Mouse (Mus musculus) midbrain, embryonic 13.5 days (tissue): Measurements from ENCODE around the gene Cul1. TPM values are rescaled to one million over a fixed set of nuclear protein-coding genes. Genes with fewer than 3 reads are reported as not detected.
A peak's percentile ranks its signal among the peaks of the same experiment; 100 is the strongest.

Experiments used
- ATAC-seq: fragments of 200-750 bp; cut with Nextera tagmentation; 2 replicates; pipeline ENCODE4 v1.8.0; 2017; ENCODE audit warnings: mild to moderate bottlenecking, moderate TSS enrichment, moderate library complexity
- H3K27ac ChIP-seq: fragments of 300-500 bp; sonication (generic); 2 replicates; pipeline ENCODE4 v1.5.1; 2015; ENCODE audit warnings: inconsistent platforms, mild to moderate bottlenecking, moderate library complexity
- H3K27me3 ChIP-seq: fragments of 300-500 bp; sonication (generic); 2 replicates; pipeline ENCODE4 v1.6.1; 2015; ENCODE audit warnings: mild to moderate bottlenecking, inconsistent platforms
- H3K36me3 ChIP-seq: fragments of 300-500 bp; sonication (generic); 2 replicates; pipeline ENCODE4 v1.6.1; 2015; ENCODE audit warnings: mild to moderate bottlenecking, inconsistent platforms
- H3K4me1 ChIP-seq: fragments of 300-500 bp; sonication (generic); replicated peaks from 2 replicates; pipeline ENCODE4 v1.6.1; 2015; ENCODE audit warnings: inconsistent platforms
- H3K4me2 ChIP-seq: fragments of 300-500 bp; sonication (generic); replicated peaks from 2 replicates; pipeline ENCODE4 v1.6.1; 2015; ENCODE audit warnings: moderate library complexity, mild to moderate bottlenecking, inconsistent platforms
- H3K4me3 ChIP-seq: fragments of 300-500 bp; sonication (generic); replicated peaks from 2 replicates; pipeline ENCODE4 v1.5.1; 2015; ENCODE audit warnings: mild to moderate bottlenecking, inconsistent platforms
- H3K9ac ChIP-seq: fragments of 300-500 bp; sonication (generic); replicated peaks from 2 replicates; pipeline ENCODE4 v1.6.1; 2015; ENCODE audit warnings: mild to moderate bottlenecking, inconsistent platforms
- H3K9me3 ChIP-seq: fragments of 300-500 bp; sonication (generic); 2 replicates; pipeline ENCODE4 v1.6.1; 2016; ENCODE audit warnings: mild to moderate bottlenecking, inconsistent platforms
- WGBS: fragments of 180-500 bp; shearing (Covaris S2); methylation state at CpG from one replicate; pipeline ENCODE4 v1.1.7; 2015; 5-methylcytosine and 5-hydroxymethylcytosine counted together
- polyA plus RNA-seq: library from polyadenylated mRNA; unstranded; fragments of >200 nt; fragmentation: Nextera tagmentation; extraction: Ambion mirVana; gene quantifications from 2 replicates; pipeline ENCODE4 v1.2.1, GENCODE M21; 2015

Gene Cul1
- polyA plus RNA-seq, 1 experiment from 2014 or later = 138 TPM

GRCm38 (mm10) chr6:47453522-47454130, 428 bp downstream of the Cul1 start:
- no peaks in the 10 kb centered on the region for H3K9me3 ChIP-seq
- H3K4me2 ChIP-seq = peak overlapping the region; percentile 76
- H3K9ac ChIP-seq = peak overlapping the region; percentile 99
- ATAC-seq = peak; percentile 79
- peaks cover 31% of the 10 kb centered on the region for H3K4me1 ChIP-seq
- peak overlapping the region; percentile 98 for H3K4me3 ChIP-seq
- peak overlapping the region; percentile 98 for H3K27ac ChIP-seq
- under 1% methylated on average over 41 of the region's 42 CpGs for WGBS
- H3K27me3 ChIP-seq = no peaks in the 10 kb centered on the region
- no peaks in the 10 kb centered on the region for H3K36me3 ChIP-seq

GRCm38 (mm10) chr6:47454131-47454574, 955 bp downstream of the Cul1 start:
- Histone ChIP-seq H3K27me3 (no peaks in the 10 kb centered on the region), H3K27ac (peak overlapping the region; percentile 98), H3K4me3 (peak overlapping the region; percentile 98), H3K4me1 (peaks cover 31% of the 10 kb centered on the region), H3K9me3 (no peaks in the 10 kb centered on the region), H3K36me3 (no peaks in the 10 kb centered on the region), H3K9ac (peak overlapping the region; percentile 99), H3K4me2 (peak overlapping the region; percentile 76)
- ATAC-seq = peak; percentile 87
- WGBS = under 1% methylated on average over 50 of the region's 72 CpGs

- Histone ChIP-seq H3K36me3 (no peaks in the 10 kb centered on the region), H3K4me2 (peak overlapping the region; percentile 76), H3K27me3 (no peaks in the 10 kb centered on the region), H3K4me1 (peaks cover 31% of the 10 kb centered on the region), H3K9ac (peak overlapping the region; percentile 99), H3K27ac (peak overlapping the region; percentile 98), H3K4me3 (peak overlapping the region; percentile 98), H3K9me3 (no peaks in the 10 kb centered on the region)
- ATAC-seq = peak; percentile 86
- under 1% methylated on average over 76 of the region's 79 CpGs for WGBS
Measured at GRCm38 (mm10) chr6:47454575-47455571, 1.7 kb downstream of the Cul1 start.

GRCm38 (mm10) chr6:47455843-47456242, 2.6 kb downstream of the Cul1 start:
- H3K4me3 ChIP-seq = peak overlapping the region; percentile 98
- H3K36me3 ChIP-seq = no peaks in the 10 kb centered on the region
- no peaks in the 10 kb centered on the region for H3K27me3 ChIP-seq
- peak overlapping the region; percentile 99 for H3K9ac ChIP-seq
- peak overlapping the region; percentile 76 for H3K4me2 ChIP-seq
- no peak overlapping the region for H3K27ac ChIP-seq
- H3K9me3 ChIP-seq = no peaks in the 10 kb centered on the region
- no peak for ATAC-seq
- 87% methylated on average over 1 of the region's 1 CpGs for WGBS
- peaks cover 31% of the 10 kb centered on the region for H3K4me1 ChIP-seq

GRCm38 (mm10) chr6:47456853-47457252, 3.7 kb downstream of the Cul1 start:
- H3K36me3 ChIP-seq = no peaks in the 10 kb centered on the region
- H3K4me1 ChIP-seq = peaks cover 31% of the 10 kb centered on the region
- WGBS = 94% methylated on average over 2 of the region's 2 CpGs
- H3K27me3 ChIP-seq = no peaks in the 10 kb centered on the region
- no peak overlapping the region for H3K27ac ChIP-seq
- H3K9ac ChIP-seq = no peak overlapping the region
- ATAC-seq = no peak
- no peak overlapping the region for H3K4me3 ChIP-seq
- H3K4me2 ChIP-seq = no peak overlapping the region
- no peaks in the 10 kb centered on the region for H3K9me3 ChIP-seq

- no peak overlapping the region for H3K4me3 ChIP-seq
- no peak overlapping the region for H3K9ac ChIP-seq
- no peak overlapping the region for H3K27ac ChIP-seq
- no peak for ATAC-seq
- 87% methylated on average over 2 of the region's 2 CpGs for WGBS
- H3K36me3 ChIP-seq = 0 out of 2 replicates have a peak, but pooled peaks cover 3% of the 10 kb centered on the region
- no peaks in the 10 kb centered on the region for H3K4me1 ChIP-seq
- H3K4me2 ChIP-seq = no peak overlapping the region
- peaks cover 3% of the 10 kb centered on the region; the same call in 1 of the 2 replicates for H3K9me3 ChIP-seq
- H3K27me3 ChIP-seq = no peaks in the 10 kb centered on the region
Measured at GRCm38 (mm10) chr6:47465400-47465799, 12.2 kb downstream of the Cul1 start.

GRCm38 (mm10) chr6:47466488-47466887, 13.3 kb downstream of the Cul1 start:
- no peak for ATAC-seq
- Histone ChIP-seq H3K36me3 (0 out of 2 replicates have a peak, but pooled peaks cover 3% of the 10 kb centered on the region), H3K27me3 (no peaks in the 10 kb centered on the region), H3K27ac (no peak overlapping the region), H3K4me1 (no peaks in the 10 kb centered on the region), H3K9ac (no peak overlapping the region), H3K9me3 (peaks cover 3% of the 10 kb centered on the region; the same call in 1 of the 2 replicates), H3K4me3 (no peak overlapping the region), H3K4me2 (no peak overlapping the region)
- WGBS = 99% methylated on average over 2 of the region's 2 CpGs

GRCm38 (mm10) chr6:47467058-47467457, 13.9 kb downstream of the Cul1 start:
- Histone ChIP-seq H3K4me3 (no peak overlapping the region), H3K27ac (no peak overlapping the region), H3K9me3 (peaks cover 3% of the 10 kb centered on the region; the same call in 1 of the 2 replicates), H3K36me3 (0 out of 2 replicates have a peak, but pooled peaks cover 3% of the 10 kb centered on the region), H3K27me3 (no peaks in the 10 kb centered on the region), H3K4me1 (no peaks in the 10 kb centered on the region), H3K9ac (no peak overlapping the region), H3K4me2 (no peak overlapping the region)
- no peak for ATAC-seq

GRCm38 (mm10) chr6:47469760-47470159, 16.6 kb downstream of the Cul1 start:
- ATAC-seq = no peak
- H3K27me3 ChIP-seq = no peaks in the 10 kb centered on the region

GRCm38 (mm10) chr6:47472444-47472843, 19.2 kb downstream of the Cul1 start:
- Histone ChIP-seq H3K27me3 (no peaks in the 10 kb centered on the region), H3K4me1 (no peaks in the 10 kb centered on the region), H3K9me3 (peaks cover 13% of the 10 kb centered on the region), H3K36me3 (0 out of 2 replicates have a peak, but pooled peaks cover 3% of the 10 kb centered on the region), H3K27ac (no peak overlapping the region), H3K4me3 (no peak overlapping the region), H3K4me2 (no peak overlapping the region), H3K9ac (no peak overlapping the region)
- no peak for ATAC-seq

More at GRCm38 (mm10) chr6:47469760-47470159, 16.6 kb downstream of the Cul1 start:
- Histone ChIP-seq H3K9ac (no peak overlapping the region), H3K27ac (no peak overlapping the region), H3K4me2 (no peak overlapping the region), H3K36me3 (0 out of 2 replicates have a peak, but pooled peaks cover 3% of the 10 kb centered on the region), H3K4me3 (no peak overlapping the region), H3K4me1 (no peaks in the 10 kb centered on the region), H3K9me3 (peaks cover 3% of the 10 kb centered on the region; the same call in 1 of the 2 replicates)

- H3K36me3 ChIP-seq = peaks cover 6% of the 10 kb centered on the region
- no peak for ATAC-seq
- no peaks in the 10 kb centered on the region for H3K4me1 ChIP-seq
- WGBS = 98% methylated on average over 1 of the region's 1 CpGs
- H3K27me3 ChIP-seq = no peaks in the 10 kb centered on the region
- H3K9me3 ChIP-seq = no peaks in the 10 kb centered on the region
- H3K9ac ChIP-seq = no peak overlapping the region
- no peak overlapping the region for H3K4me2 ChIP-seq
- no peak overlapping the region for H3K4me3 ChIP-seq
- no peak overlapping the region for H3K27ac ChIP-seq
Measured at GRCm38 (mm10) chr6:47482027-47482426, 28.8 kb downstream of the Cul1 start.

GRCm38 (mm10) chr6:47494562-47494961, 41.4 kb downstream of the Cul1 start:
- Histone ChIP-seq H3K9ac (no peak overlapping the region), H3K4me2 (no peak overlapping the region)

More at GRCm38 (mm10) chr6:47494562-47494961, 41.4 kb downstream of the Cul1 start:
- no peaks in the 10 kb centered on the region for H3K4me1 ChIP-seq
- ATAC-seq = no peak
- H3K27me3 ChIP-seq = no peaks in the 10 kb centered on the region
- no peaks in the 10 kb centered on the region for H3K9me3 ChIP-seq
- no peak overlapping the region for H3K27ac ChIP-seq
- no peak overlapping the region for H3K4me3 ChIP-seq
- WGBS = 89% methylated on average over 4 of the region's 4 CpGs
- peaks cover 5% of the 10 kb centered on the region; the same call in 1 of the 2 replicates for H3K36me3 ChIP-seq
